Mouse (Mus musculus) kidney, postnatal 0 days (tissue): ENCODE data around the gene Pdgfd. TPM values are rescaled to one million over a fixed set of nuclear protein-coding genes. Genes with fewer than 3 reads are reported as not detected.

Source experiments
- ATAC-seq: fragments of 200-750 bp; cut with Nextera tagmentation; replicated peaks from 2 replicates; pipeline ENCODE4 v1.8.0; 2017; ENCODE audit warnings: low read depth, moderate number of reproducible peaks, moderate TSS enrichment, moderate library complexity; ENCODE audit not compliant: low FRiP score
- DNase-seq: peaks from one replicate; pipeline ENCODE4 v3.0.0-alpha.2; 2016; ENCODE audit warnings: low spot score
- H3K27ac ChIP-seq: fragments of 300-500 bp; sonication (generic); 2 replicates; pipeline ENCODE4 v1.5.1; 2014; ENCODE audit warnings: mild to moderate bottlenecking
- H3K27me3 ChIP-seq: fragments of 300-500 bp; sonication (generic); 2 replicates; pipeline ENCODE4 v1.6.1; 2014; ENCODE audit warnings: low read length, mixed read lengths; ENCODE audit not compliant: insufficient read depth
- H3K36me3 ChIP-seq: fragments of 300-500 bp; sonication (generic); 2 replicates; pipeline ENCODE4 v1.6.1; 2014; ENCODE audit warnings: low read length, mixed read lengths; ENCODE audit not compliant: insufficient read depth
- H3K4me1 ChIP-seq: fragments of 300-500 bp; sonication (generic); replicated peaks from 2 replicates; pipeline ENCODE4 v1.6.1; 2014; ENCODE audit warnings: antibody characterized with exemption, low read length, mixed read lengths; ENCODE audit not compliant: insufficient read depth
- H3K4me2 ChIP-seq: fragments of 300-500 bp; sonication (generic); 2 replicates; pipeline ENCODE4 v1.6.1; 2014; ENCODE audit warnings: mild to moderate bottlenecking, low read length, moderate library complexity, mixed read lengths
- H3K4me3 ChIP-seq: fragments of 300-500 bp; sonication (generic); replicated peaks from 2 replicates; pipeline ENCODE4 v1.5.1; 2014; ENCODE audit warnings: low read depth, low read length
- H3K9ac ChIP-seq: fragments of 300-500 bp; sonication (generic); 2 replicates; pipeline ENCODE4 v1.6.1; 2014; ENCODE audit warnings: low read depth, low read length
- H3K9me3 ChIP-seq: fragments of 300-500 bp; sonication (generic); replicated peaks from 2 replicates; pipeline ENCODE4 v1.6.1; 2016; ENCODE audit warnings: low read length, inconsistent platforms, mixed read lengths
- CTCF ChIP-seq: IDR thresholded peaks from 2 replicates; pipeline ENCODE4 v1.5.1; 2016; ENCODE audit warnings: antibody characterized with exemption, low read depth, mild to moderate bottlenecking, moderate library complexity
- WGBS: fragments of 180-500 bp; shearing (Covaris S2); extraction: QIAGEN DNeasy Blood & Tissue Kit; methylation state at CpG from one replicate; pipeline ENCODE4 v1.1.7; 2014; 5-methylcytosine and 5-hydroxymethylcytosine counted together
- polyA plus RNA-seq: library from polyadenylated mRNA; unstranded; fragments of >200 nt; fragmentation: Nextera tagmentation; extraction: Ambion mirVana; gene quantifications from 2 replicates; pipeline ENCODE4 v1.2.1, GENCODE M21; 2015

Gene Pdgfd
- polyA plus RNA-seq, 1 experiment from 2014 or later: 21.5 TPM

GRCm38 (mm10) chr9:6336236-6336635 lies 167.9 kb downstream of the Pdgfd start:
- DNase-seq: no peak
- no peaks in the 10 kb centered on the region for H3K9me3 ChIP-seq
- no peak overlapping the region for H3K4me2 ChIP-seq
- TF ChIP-seq CTCF: no peak
- H3K27me3 ChIP-seq: no peaks in the 10 kb centered on the region
- H3K4me1 ChIP-seq: no peaks in the 10 kb centered on the region
- 15% methylated on average over 2 of the region's 2 CpGs for WGBS
- H3K9ac ChIP-seq: no peak overlapping the region
- no peak overlapping the region for H3K4me3 ChIP-seq
- no peaks in the 10 kb centered on the region for H3K36me3 ChIP-seq
- H3K27ac ChIP-seq: no peak overlapping the region
- ATAC-seq: no peak

- Histone ChIP-seq H3K27me3 (no peaks in the 10 kb centered on the region), H3K9ac (no peak overlapping the region)
- 90% methylated on average over 2 of the region's 2 CpGs for WGBS
Measured at GRCm38 (mm10) chr9:6337891-6338290, 169.5 kb downstream of the Pdgfd start.

GRCm38 (mm10) chr9:6338344-6338743 lies 170.0 kb downstream of the Pdgfd start:
- DNase-seq (no peak), ATAC-seq (no peak)
- no peaks in the 10 kb centered on the region for H3K36me3 ChIP-seq
- no peak overlapping the region for H3K27ac ChIP-seq
- H3K9ac ChIP-seq: no peak overlapping the region
- H3K9me3 ChIP-seq: no peaks in the 10 kb centered on the region
- no peaks in the 10 kb centered on the region for H3K27me3 ChIP-seq
- TF ChIP-seq CTCF: no peak
- H3K4me3 ChIP-seq: no peak overlapping the region
- H3K4me1 ChIP-seq: no peaks in the 10 kb centered on the region
- H3K4me2 ChIP-seq: no peak overlapping the region
- 88% methylated on average over 3 of the region's 3 CpGs for WGBS

More at GRCm38 (mm10) chr9:6337891-6338290, 169.5 kb downstream of the Pdgfd start:
- Histone ChIP-seq H3K9me3 (no peaks in the 10 kb centered on the region), H3K4me2 (no peak overlapping the region), H3K27ac (no peak overlapping the region), H3K36me3 (no peaks in the 10 kb centered on the region), H3K4me3 (no peak overlapping the region), H3K4me1 (no peaks in the 10 kb centered on the region)
- no peak for DNase-seq
- no peak for TF ChIP-seq CTCF
- ATAC-seq: no peak

DNA sequence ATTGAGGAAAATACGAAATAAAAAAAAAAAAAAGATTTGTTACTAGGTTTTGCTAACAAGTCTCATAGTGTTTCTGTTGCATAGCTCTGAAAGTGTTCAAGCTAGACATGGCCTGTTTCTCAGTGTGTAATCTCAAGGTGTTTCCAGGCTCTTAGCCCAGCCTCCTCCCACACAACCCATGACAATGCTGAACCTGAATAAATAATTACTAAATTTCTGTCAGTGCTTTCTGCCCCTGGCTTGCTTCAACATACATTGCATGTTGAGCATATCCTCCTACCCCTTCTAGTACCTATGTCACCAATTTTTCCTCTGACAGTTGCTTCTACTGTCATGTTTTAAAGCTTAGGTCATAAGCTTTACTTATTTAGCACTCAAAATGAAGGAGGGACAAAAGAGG lies 171.0 kb downstream of the Pdgfd start:
- no peak for TF ChIP-seq CTCF
- H3K9ac ChIP-seq: no peak overlapping the region
- H3K36me3 ChIP-seq: no peaks in the 10 kb centered on the region
- H3K4me2 ChIP-seq: no peak overlapping the region
- WGBS: 69% methylated on average over 1 of the region's 1 CpGs
- ATAC-seq (no peak), DNase-seq (no peak)
- no peak overlapping the region for H3K27ac ChIP-seq
- no peaks in the 10 kb centered on the region for H3K27me3 ChIP-seq
- H3K9me3 ChIP-seq: no peaks in the 10 kb centered on the region
- H3K4me1 ChIP-seq: no peaks in the 10 kb centered on the region
- H3K4me3 ChIP-seq: no peak overlapping the region

DNA sequence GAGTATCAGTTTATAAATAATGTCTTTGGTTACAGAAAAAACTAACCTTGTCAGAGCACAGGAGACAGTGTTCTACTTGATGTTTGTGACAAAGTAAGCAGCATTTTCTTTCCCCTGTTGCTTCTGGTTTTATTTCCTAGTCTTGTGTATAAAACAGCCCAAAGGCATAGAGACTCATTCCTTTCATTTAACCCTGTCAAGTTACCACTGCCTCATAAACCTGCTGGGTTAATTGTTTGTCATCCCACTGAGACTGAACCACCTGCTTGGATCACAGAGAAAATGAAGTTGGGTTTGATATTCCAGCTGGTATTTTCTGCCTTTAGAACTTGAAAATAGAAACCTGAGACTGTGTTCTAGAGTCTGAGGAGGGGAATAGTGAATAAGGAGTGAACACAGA lies 172.4 kb downstream of the Pdgfd start:
- no peak overlapping the region for H3K9ac ChIP-seq

GRCm38 (mm10) chr9:6342854-6343253 lies 174.5 kb downstream of the Pdgfd start:
- TF ChIP-seq CTCF: no peak
- Histone ChIP-seq H3K9me3 (no peaks in the 10 kb centered on the region), H3K4me2 (no peak overlapping the region), H3K27me3 (no peaks in the 10 kb centered on the region), H3K27ac (no peak overlapping the region), H3K9ac (no peak overlapping the region), H3K4me3 (no peak overlapping the region), H3K4me1 (no peaks in the 10 kb centered on the region), H3K36me3 (no peaks in the 10 kb centered on the region)
- ATAC-seq (no peak), DNase-seq (no peak)
- 93% methylated on average over 10 of the region's 10 CpGs for WGBS

More for the DNA sequence above, 172.4 kb downstream of the Pdgfd start:
- Histone ChIP-seq H3K4me1 (no peaks in the 10 kb centered on the region), H3K36me3 (no peaks in the 10 kb centered on the region), H3K4me2 (no peak overlapping the region), H3K27ac (no peak overlapping the region), H3K4me3 (no peak overlapping the region), H3K27me3 (no peaks in the 10 kb centered on the region), H3K9me3 (no peaks in the 10 kb centered on the region)
- ATAC-seq (no peak), DNase-seq (peak; percentile 46)
- TF ChIP-seq CTCF: no peak

DNA sequence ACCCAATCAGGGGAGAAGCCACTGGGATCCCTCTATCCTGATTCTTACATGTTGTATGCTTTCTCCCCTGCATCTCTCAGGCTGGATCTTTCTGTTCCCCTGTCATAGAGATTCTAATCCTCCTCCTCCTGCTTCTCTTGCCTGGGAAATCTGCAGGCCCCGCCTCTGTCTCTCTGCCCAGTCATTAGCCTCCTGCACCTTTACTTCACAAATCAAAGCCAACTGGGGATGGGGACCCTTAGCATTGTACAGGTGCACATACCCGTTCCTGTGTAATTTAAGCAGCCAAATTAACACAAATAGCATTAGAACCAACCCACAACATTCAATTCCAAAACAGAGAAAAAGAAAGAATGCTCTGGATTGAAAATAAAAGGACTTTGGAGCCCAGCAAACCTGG lies 176.1 kb downstream of the Pdgfd start:
- Histone ChIP-seq H3K27me3 (no peaks in the 10 kb centered on the region), H3K9ac (no peak overlapping the region), H3K4me3 (no peak overlapping the region), H3K9me3 (no peaks in the 10 kb centered on the region), H3K4me2 (no peak overlapping the region), H3K27ac (no peak overlapping the region), H3K4me1 (no peaks in the 10 kb centered on the region), H3K36me3 (no peaks in the 10 kb centered on the region)
- no peak for ATAC-seq
- DNase-seq: no peak
- no peak for TF ChIP-seq CTCF
- WGBS: 27% methylated on average over 2 of the region's 2 CpGs
